Mouse (Mus musculus) hindbrain, embryonic 10.5 days (tissue): ENCODE measurements around the gene Plk5. TPM values are rescaled to one million over a fixed set of nuclear protein-coding genes. Genes with fewer than 3 reads are reported as not detected.
"Not testable (repeated sequence)": the region's sequence is repeated elsewhere in the genome, so short reads cannot be mapped to it uniquely, and the experiment has no call there.

Experiments
- DNase-seq: peaks from one replicate; pipeline ENCODE4 v3.0.0-alpha.2; 2017; ENCODE audit warnings: low spot score
- H3K27ac ChIP-seq: fragments of 300-500 bp; sonication (generic); 2 replicates; pipeline ENCODE4 v1.5.1; 2016; ENCODE audit warnings: mild to moderate bottlenecking, moderate library complexity
- H3K27me3 ChIP-seq: fragments of 300-500 bp; sonication (generic); 2 replicates; pipeline ENCODE4 v1.6.1; 2016; ENCODE audit warnings: mild to moderate bottlenecking; ENCODE audit not compliant: poor library complexity, insufficient read depth, severe bottlenecking
- H3K36me3 ChIP-seq: fragments of 300-500 bp; sonication (generic); 2 replicates; pipeline ENCODE4 v1.6.1; 2016; ENCODE audit warnings: mild to moderate bottlenecking, moderate library complexity
- H3K4me1 ChIP-seq: fragments of 300-500 bp; sonication (generic); replicated peaks from 2 replicates; pipeline ENCODE4 v1.6.1; 2016; ENCODE audit warnings: mild to moderate bottlenecking
- H3K4me3 ChIP-seq: fragments of 300-500 bp; sonication (generic); 2 replicates; pipeline ENCODE4 v1.5.1; 2016; ENCODE audit warnings: mild to moderate bottlenecking, moderate library complexity
- H3K9me3 ChIP-seq: fragments of 300-500 bp; sonication (generic); 2 replicates; pipeline ENCODE4 v1.6.1; 2016; ENCODE audit warnings: mild to moderate bottlenecking, moderate library complexity
- WGBS: fragments of 180-500 bp; shearing (Covaris S2); methylation state at CpG from one replicate; pipeline ENCODE4 v1.1.7; 2016; 5-methylcytosine and 5-hydroxymethylcytosine counted together
- polyA plus RNA-seq: library from polyadenylated mRNA; unstranded; fragments of >200 nt; fragmentation: Nextera tagmentation; extraction: Ambion mirVana; gene quantifications from 2 replicates; pipeline ENCODE4 v1.2.1, GENCODE M21; 2016

The Plk5 gene
- polyA plus RNA-seq, 1 experiment from 2014 or later: 0.22 TPM

DNA sequence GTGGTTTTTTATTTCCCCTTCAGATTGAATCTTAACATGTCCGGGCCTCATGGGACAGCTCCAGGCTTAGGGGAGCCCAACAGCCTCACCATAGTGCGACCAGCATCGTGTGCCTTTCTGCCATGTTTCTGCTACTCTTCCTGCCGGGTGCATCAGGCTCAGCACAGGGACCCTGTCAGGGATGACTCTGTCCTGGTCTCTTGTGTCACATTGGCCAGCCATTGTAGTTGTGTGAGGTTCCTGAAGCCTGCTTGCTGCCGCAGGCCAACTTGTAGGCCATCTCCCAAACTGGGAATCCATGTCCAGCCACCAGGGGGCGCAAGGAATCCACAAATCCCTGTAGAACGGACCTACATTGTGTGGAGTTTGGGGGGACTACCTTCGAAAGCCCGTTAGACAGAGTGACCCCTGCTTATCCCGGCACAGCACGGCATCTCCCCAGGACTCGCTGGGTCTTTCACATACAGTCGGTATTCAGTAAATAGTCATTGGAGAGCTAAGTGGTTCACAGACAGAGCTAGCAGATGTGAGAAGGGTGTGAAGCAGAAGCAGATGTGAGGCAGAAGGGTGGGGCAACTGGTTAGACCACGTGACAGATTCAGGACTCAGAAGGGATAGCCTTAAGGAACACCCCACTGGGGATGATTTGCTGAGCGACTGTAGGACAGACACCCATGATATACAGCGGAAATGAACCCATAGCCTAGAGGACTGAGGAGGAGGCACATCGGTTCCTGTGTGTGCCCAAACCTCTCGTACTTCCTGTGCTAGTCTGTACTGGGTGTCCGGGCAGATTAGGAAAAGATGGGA lies 16.1 kb upstream of the Plk5 start:
- H3K36me3 ChIP-seq: peaks cover 12% of the 10 kb centered on the region; the same call in 1 of the 2 replicates
- no peaks in the 10 kb centered on the region for H3K9me3 ChIP-seq
- peak; percentile 90 for DNase-seq
- 24% methylated on average over 19 of the region's 19 CpGs for WGBS
- H3K4me3 ChIP-seq: 0 out of 2 replicates have a peak overlapping the region, but pooled peaks have one; percentile 13
- H3K27ac ChIP-seq: 0 out of 2 replicates have a peak overlapping the region, but pooled peaks have one; percentile 13
- H3K27me3 ChIP-seq: peaks cover 90% of the 10 kb centered on the region
- H3K4me1 ChIP-seq: peaks cover 55% of the 10 kb centered on the region

- Histone ChIP-seq H3K36me3 (0 out of 2 replicates have a peak, but pooled peaks cover 4% of the 10 kb centered on the region), H3K27ac (0 out of 2 replicates have a peak overlapping the region, but pooled peaks have one; percentile 12), H3K4me3 (peak overlapping the region; percentile 48), H3K4me1 (peaks cover 55% of the 10 kb centered on the region), H3K27me3 (peaks cover 90% of the 10 kb centered on the region), H3K9me3 (no peaks in the 10 kb centered on the region)
- WGBS: 7% methylated on average over 21 of the region's 21 CpGs
- DNase-seq: no peak
Observed at GRCm38 (mm10) chr10:80341026-80341425, 15.2 kb upstream of the Plk5 start.

- no peak for DNase-seq
- H3K4me3 ChIP-seq: peak overlapping the region; percentile 48
- no peaks in the 10 kb centered on the region for H3K36me3 ChIP-seq
- H3K27ac ChIP-seq: peak overlapping the region; percentile 12; the same call in 1 of the 2 replicates
- WGBS: 2% methylated on average over 47 of the region's 47 CpGs
- no peaks in the 10 kb centered on the region for H3K9me3 ChIP-seq
- H3K27me3 ChIP-seq: peaks cover 90% of the 10 kb centered on the region
- H3K4me1 ChIP-seq: peaks cover 55% of the 10 kb centered on the region
Observed at GRCm38 (mm10) chr10:80341491-80342304, 14.6 kb upstream of the Plk5 start.

GRCm38 (mm10) chr10:80342305-80342748 lies 13.9 kb upstream of the Plk5 start:
- Histone ChIP-seq H3K27me3 (peaks cover 90% of the 10 kb centered on the region), H3K4me3 (peak overlapping the region; percentile 48), H3K36me3 (no peaks in the 10 kb centered on the region), H3K27ac (no peak overlapping the region; the same call in 1 of the 2 replicates), H3K9me3 (no peaks in the 10 kb centered on the region), H3K4me1 (peaks cover 57% of the 10 kb centered on the region)
- 3% methylated on average over 26 of the region's 26 CpGs for WGBS
- DNase-seq: no peak

DNA sequence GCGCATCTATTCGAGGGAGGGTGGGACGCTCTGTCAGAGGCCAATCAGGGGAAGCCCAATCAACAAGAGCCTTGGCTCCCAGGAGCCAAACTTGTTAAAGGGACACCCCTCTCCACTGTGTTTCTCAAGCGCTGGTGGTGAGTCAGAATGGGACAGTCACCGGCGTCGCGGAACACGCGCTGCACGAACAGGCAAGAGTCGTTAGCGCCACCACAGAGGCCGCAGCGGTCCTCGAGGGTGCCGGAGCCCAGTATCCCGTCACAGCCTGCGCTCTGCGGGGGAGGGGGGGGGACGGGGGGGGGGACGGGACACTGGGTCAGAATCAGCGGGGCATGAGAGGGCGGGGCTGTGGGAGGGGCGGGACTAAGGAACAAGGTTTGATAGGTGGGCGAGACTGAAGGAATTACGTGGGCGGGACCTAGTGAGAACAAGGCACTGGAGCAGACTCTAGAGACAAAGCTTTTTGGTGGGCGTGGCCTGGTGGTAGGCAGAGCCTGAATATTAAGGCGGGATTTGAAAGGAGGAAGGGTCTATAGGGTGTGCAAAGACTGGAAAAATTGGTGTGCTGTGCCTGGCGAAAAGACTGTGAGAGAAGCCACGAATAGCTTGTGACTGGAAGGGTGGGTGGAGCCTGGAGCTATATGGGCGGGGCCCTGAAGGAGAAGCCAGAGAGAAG lies 13.4 kb upstream of the Plk5 start:
- DNase-seq: peak; percentile 79
- Histone ChIP-seq H3K27ac (no peak overlapping the region; the same call in 1 of the 2 replicates), H3K36me3 (no peaks in the 10 kb centered on the region), H3K4me1 (peaks cover 63% of the 10 kb centered on the region), H3K27me3 (peaks cover 93% of the 10 kb centered on the region), H3K4me3 (peak overlapping the region; percentile 48), H3K9me3 (no peaks in the 10 kb centered on the region)
- WGBS: 1% methylated on average over 32 of the region's 33 CpGs

DNA sequence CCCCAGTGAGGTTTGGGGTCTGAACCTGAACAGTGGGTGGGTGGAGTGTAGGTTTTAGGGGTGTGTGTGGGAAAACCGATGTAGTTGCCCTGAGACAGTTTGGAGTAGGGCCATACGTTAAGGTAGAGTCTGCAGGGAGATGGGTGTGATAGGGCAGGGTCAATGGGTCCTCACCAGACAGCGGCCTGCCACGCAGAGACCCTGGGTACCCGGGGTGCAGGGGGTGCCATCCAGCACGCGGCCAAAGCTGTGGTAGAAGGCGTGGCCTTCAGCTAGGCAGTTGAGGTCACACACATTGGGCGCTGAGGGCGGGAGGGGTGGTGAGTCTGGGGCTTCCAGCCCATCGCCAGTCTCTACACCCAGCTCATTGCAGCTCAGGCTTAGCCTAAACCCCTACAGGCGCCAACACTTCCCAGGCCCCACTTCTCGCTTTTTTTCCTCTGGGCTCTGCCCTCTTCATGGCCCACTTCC lies 12.8 kb upstream of the Plk5 start:
- peaks cover 69% of the 10 kb centered on the region for H3K4me1 ChIP-seq

DNA sequence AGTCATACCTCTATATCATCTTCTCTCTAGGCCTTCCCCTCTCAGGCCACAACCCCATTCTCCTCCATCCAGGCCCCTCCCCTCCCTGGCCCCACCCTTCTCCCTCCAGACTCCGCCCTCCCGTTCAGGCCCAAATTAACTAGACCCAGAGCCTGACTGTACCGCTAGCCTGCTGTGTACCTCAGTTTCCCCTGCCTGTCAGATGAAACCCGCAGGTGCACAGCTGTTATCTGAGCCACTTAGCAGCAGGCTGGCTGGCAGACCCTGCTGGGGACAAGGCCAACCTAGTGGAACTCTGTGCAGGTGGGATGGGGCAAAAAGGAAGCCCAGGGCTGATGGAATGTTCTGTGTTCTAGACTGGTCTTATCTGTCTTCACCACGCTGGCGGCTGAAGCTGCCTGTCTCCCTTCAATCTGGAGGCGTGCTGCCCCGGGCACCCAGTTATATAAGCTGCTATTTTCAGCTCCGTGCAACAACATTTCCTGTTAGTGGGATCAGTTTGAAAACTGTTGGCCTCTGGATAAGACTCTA lies 12.1 kb upstream of the Plk5 start:
- Histone ChIP-seq H3K9me3 (no peaks in the 10 kb centered on the region), H3K4me1 (peaks cover 76% of the 10 kb centered on the region), H3K4me3 (peak overlapping the region; percentile 32; the same call in 1 of the 2 replicates), H3K27ac (no peak overlapping the region), H3K36me3 (no peaks in the 10 kb centered on the region), H3K27me3 (peaks cover 99% of the 10 kb centered on the region)
- DNase-seq: no peak
- 40% methylated on average over 9 of the region's 9 CpGs for WGBS

More for the DNA sequence above, 12.8 kb upstream of the Plk5 start:
- Histone ChIP-seq H3K27me3 (peaks cover 93% of the 10 kb centered on the region), H3K27ac (no peak overlapping the region), H3K9me3 (no peaks in the 10 kb centered on the region), H3K4me3 (peak overlapping the region; percentile 48), H3K36me3 (no peaks in the 10 kb centered on the region)
- 29% methylated on average over 13 of the region's 13 CpGs for WGBS
- DNase-seq: no peak

DNA sequence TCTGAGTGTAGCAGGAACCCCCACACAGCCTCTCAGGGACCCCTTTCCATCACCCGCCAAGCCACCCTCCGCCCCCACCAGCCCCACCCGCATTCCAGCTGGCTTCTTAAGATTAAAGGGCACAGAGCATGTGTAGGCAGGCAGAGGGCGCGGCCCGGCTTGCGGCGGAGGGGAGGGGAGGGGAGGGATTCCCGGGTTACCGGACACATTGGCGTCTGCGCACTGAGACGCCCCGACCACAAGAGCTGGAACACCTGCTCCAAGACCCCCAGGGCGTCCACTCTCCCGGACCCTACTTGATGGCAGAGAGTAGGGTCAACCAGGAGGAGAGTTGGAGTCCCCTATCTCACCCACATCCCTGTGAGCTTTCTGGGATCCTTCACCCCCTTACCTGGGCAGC lies 11.1 kb upstream of the Plk5 start:
- Histone ChIP-seq H3K36me3 (no peaks in the 10 kb centered on the region), H3K9me3 (no peaks in the 10 kb centered on the region), H3K27me3 (peaks cover 100% of the 10 kb centered on the region), H3K4me3 (peak overlapping the region; percentile 32), H3K27ac (0 out of 2 replicates have a peak overlapping the region, but pooled peaks have one; percentile 23), H3K4me1 (peaks cover 75% of the 10 kb centered on the region)
- WGBS: 1% methylated on average over 15 of the region's 16 CpGs
- no peak for DNase-seq

DNA sequence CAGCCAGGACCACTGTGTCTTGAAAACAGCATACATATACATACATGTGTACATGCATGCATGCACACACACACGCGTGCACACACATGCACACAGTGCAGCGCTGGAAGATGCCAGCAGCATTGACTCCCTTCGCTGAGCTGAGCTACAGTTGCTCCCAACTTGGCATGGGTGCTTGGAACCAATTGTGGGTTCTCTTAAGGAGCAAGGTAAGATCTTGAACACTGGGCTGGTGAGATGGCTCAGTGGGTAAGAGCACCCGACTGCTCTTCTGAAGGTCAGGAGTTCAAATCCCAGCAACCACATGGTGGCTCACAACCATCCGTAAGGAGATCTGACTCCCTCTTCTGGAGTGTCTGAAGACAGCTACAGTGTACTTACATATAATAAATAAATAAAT lies 10.3 kb upstream of the Plk5 start:
- H3K27me3 ChIP-seq: peaks cover 100% of the 10 kb centered on the region
- 74% methylated on average over 6 of the region's 6 CpGs for WGBS
- not testable (repeated sequence) for H3K4me3 ChIP-seq, H3K9me3 ChIP-seq, H3K27ac ChIP-seq, H3K36me3 ChIP-seq, DNase-seq
- H3K4me1 ChIP-seq: peaks cover 73% of the 10 kb centered on the region

GRCm38 (mm10) chr10:80347514-80347967 lies 8.7 kb upstream of the Plk5 start:
- Histone ChIP-seq H3K9me3 (no peaks in the 10 kb centered on the region), H3K36me3 (no peaks in the 10 kb centered on the region), H3K4me1 (peaks cover 57% of the 10 kb centered on the region), H3K27me3 (peaks cover 100% of the 10 kb centered on the region), H3K4me3 (peak overlapping the region; percentile 45), H3K27ac (no peak overlapping the region)
- DNase-seq: no peak
- 22% methylated on average over 17 of the region's 17 CpGs for WGBS

DNA sequence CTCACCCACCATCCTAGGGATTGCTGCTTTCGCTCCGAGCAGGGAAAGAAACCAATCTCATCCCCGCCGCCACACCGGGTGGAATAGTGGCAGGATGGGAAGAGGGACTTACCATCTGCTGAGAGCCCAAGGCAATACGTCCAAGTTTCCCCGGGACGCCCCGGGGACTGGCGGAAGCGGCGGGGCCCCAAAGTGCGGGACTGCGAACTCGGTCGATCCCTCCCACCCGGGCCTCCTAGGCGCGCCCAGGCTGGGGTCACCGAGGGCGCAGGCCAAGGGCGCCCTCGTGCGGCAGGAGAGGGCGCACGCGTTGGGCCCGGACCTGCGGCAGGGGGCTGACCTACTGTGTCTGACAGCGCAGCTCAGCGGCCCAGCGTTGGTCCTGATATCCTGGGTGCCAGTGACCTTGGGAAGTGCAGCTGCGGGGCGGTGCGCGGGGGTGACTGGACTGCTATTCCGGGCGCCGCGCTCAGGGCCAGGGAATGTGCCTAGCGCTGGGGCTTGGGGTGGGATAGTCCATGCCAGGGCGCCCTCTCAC lies 7.9 kb upstream of the Plk5 start, which contains the start of gene Adamtsl5:
TSS of gene Adamtsl5 (minus strand) at position 169 of the 538 bp plus-strand sequence.
- H3K4me3 ChIP-seq: peak within 1 kb of the TSS; percentile 45
- DNase-seq: peak; percentile 68
- H3K36me3 ChIP-seq: no peaks in the 10 kb centered on the region
- H3K27ac ChIP-seq: 0 out of 2 replicates have a peak within 1 kb of the TSS, but pooled peaks have one; percentile 35
- H3K27me3 ChIP-seq: peaks cover 100% of the 10 kb centered on the region
- H3K9me3 ChIP-seq: no peaks in the 10 kb centered on the region
- peaks cover 49% of the 10 kb centered on the region for H3K4me1 ChIP-seq
- under 1% methylated on average over 42 of the region's 42 CpGs for WGBS
